Mouse (Mus musculus): ENCODE measurements around the gene Hes2.

DNA sequence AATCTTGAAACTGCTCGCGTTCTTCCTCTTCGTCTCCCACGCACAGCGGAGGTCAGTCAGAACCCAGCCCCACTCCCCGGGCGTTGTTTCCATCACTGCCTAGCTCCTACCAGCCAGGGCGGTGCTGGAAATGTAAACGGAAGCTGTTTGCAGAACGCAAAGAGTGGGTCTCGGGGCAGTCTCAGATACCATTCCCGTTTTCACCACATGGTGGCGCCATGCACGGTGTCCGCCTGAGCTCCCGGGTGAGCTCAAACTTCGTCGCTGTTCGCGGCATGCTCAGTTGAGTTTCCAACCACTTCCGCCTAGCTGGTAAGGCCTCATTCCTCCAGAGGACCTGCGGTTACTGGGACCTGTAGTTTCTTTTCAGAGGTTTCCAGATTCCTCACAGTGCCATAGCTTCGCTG is 4.9 kb upstream of the Hes2 start:
- no peak for TF ChIP-seq CHD2 (IDR thresholded peaks at IDR 0.05; ENCODE audit: low read depth, low read length)
- TF ChIP-seq ZNF384 (IDR thresholded peaks at IDR 0.05; ENCODE audit: low read depth, low read length), result no peak
- no peak for TF ChIP-seq ZC3H11A (IDR thresholded peaks at IDR 0.05; ENCODE audit: borderline replicate concordance, low read depth, low read length)
- 0 out of 2 replicates have a peak, but pooled peaks have one; percentile 23 for TF ChIP-seq HCFC1 (IDR thresholded peaks at IDR 0.05; ENCODE audit: borderline replicate concordance, insufficient read depth, low read length)
- no peak for TF ChIP-seq MAFK (IDR thresholded peaks at IDR 0.05; ENCODE audit: insufficient read depth, low read depth, low read length)

Measured in ES-E14 (cell line).